Comparison of ENCODE assay signal across 29 mouse cellular contexts in genomic region chr3:138461832-138462231, GRCm38 (mm10). TPM values are rescaled to one million over a fixed set of nuclear protein-coding genes. Genes with fewer than 3 reads are reported as not detected.
DNase-seq lines count a peak whose midpoint lies in the region; ATAC-seq and TF ChIP-seq lines count a peak whose summit lies in the region.
"Had no signal": no experiment of that assay in that cellular context is flagged by ENCODE, and none has a peak within 500 bp of the region (broad histone marks: within the 10 kb centered on the region; RNA-seq: fewer than 3 reads in every experiment).

No protein-coding gene starts in this region.

- H3K9ac ChIP-seq in midbrain, embryonic 11.5 days (ENCODE audit: low read length), result no peak overlapping the region
- H3K9ac ChIP-seq in midbrain, embryonic 16.5 days (ENCODE audit: low read depth, low read length), result no peak overlapping the region
- H3K9ac ChIP-seq in CH12.LX (ENCODE audit: insufficient read depth, low read depth), result no peak overlapping the region
- H3K9ac ChIP-seq: embryonic facial prominence, embryonic 12.5 days; embryonic facial prominence, embryonic 15.5 days; forebrain, embryonic 12.5 days had no signal

- no peaks in the 10 kb centered on the region for H3K27me3 ChIP-seq in midbrain, embryonic 11.5 days (ENCODE audit: control insufficient read depth, insufficient read depth, low read length)
- no peaks in the 10 kb centered on the region for H3K27me3 ChIP-seq in midbrain, embryonic 16.5 days (ENCODE audit: control insufficient read depth, insufficient read depth, low read depth, low read length)
- no peaks in the 10 kb centered on the region for H3K27me3 ChIP-seq in CH12.LX (replicated peaks)
- H3K27me3 ChIP-seq: embryonic facial prominence, embryonic 12.5 days; embryonic facial prominence, embryonic 15.5 days; forebrain, embryonic 12.5 days; Patski had no signal

- TF ChIP-seq CTCF in CH12.LX (conservative IDR thresholded peaks at IDR 0.05 in 1 of 2, IDR thresholded peaks at IDR 0.05 in 1 of 2; ENCODE audit: low read depth in 2 of 2, low read length in 2 of 2), result no peak
- TF ChIP-seq CTCF in brain, embryonic 14.5 days (IDR thresholded peaks at IDR 0.05; ENCODE audit: borderline replicate concordance, extremely low read depth, insufficient read depth, insufficient read length), result no peak

- intact Hi-C loops in left cerebral cortex, postnatal 25 days (cut with DNase I), result loop anchor here (5.0 kb wide), 1 partner anchor 730 kb away; no protein-coding TSS in a partner anchor

- H3K4me1 ChIP-seq in midbrain, embryonic 11.5 days (ENCODE audit: control insufficient read depth, insufficient read depth, low read length), result no peaks in the 10 kb centered on the region
- no peaks in the 10 kb centered on the region for H3K4me1 ChIP-seq in midbrain, embryonic 16.5 days (ENCODE audit: control insufficient read depth, insufficient read depth, low read length)
- peaks cover 0 to 3% of the 10 kb centered on the region in 2 experiments; a peak in 1 of 4 replicates for H3K4me1 ChIP-seq in CH12.LX (ENCODE audit: control insufficient read depth in 1 of 2, insufficient read depth in 2 of 2)
- H3K4me1 ChIP-seq: embryonic facial prominence, embryonic 12.5 days; embryonic facial prominence, embryonic 15.5 days; forebrain, embryonic 10.5 days; forebrain, embryonic 12.5 days had no signal

- H3K4me2 ChIP-seq in midbrain, embryonic 11.5 days, result no peak overlapping the region
- H3K4me2 ChIP-seq in midbrain, embryonic 16.5 days (ENCODE audit: low read length), result no peak overlapping the region
- no peak overlapping the region for H3K4me2 ChIP-seq in CH12.LX (ENCODE audit: insufficient read depth, low read depth, poor library complexity, severe bottlenecking)
- H3K4me2 ChIP-seq: embryonic facial prominence, embryonic 12.5 days; embryonic facial prominence, embryonic 15.5 days; forebrain, embryonic 12.5 days had no signal

- H3K79me2 ChIP-seq in CH12.LX (replicated peaks; ENCODE audit: control insufficient read depth, extremely low read depth, insufficient read depth, poor library complexity, severe bottlenecking), result no peaks in the 10 kb centered on the region

- DNase-seq in frontal cortex, postnatal 14 days (ENCODE audit: low spot score in 2 of 2), result no peak
- peak; percentile 54 for DNase-seq in midbrain, embryonic 11.5 days (ENCODE audit: low spot score, missing footprints)
- peak; percentile 63 for DNase-seq in CH12.LX (ENCODE audit: extremely low read depth)
- peak; percentile 9 for DNase-seq in brain, embryonic 14.5 days (ENCODE audit: low read depth)
- no peak for DNase-seq in left cerebral cortex, postnatal 25 days (ENCODE audit: low spot score in 2 of 2)
- DNase-seq: adrenal gland, adult 8-10 months; adrenal gland, postnatal 14 days; adrenal gland, postnatal 36 days; cerebellum, adult 11 months; cerebellum, adult 18-20 months; cerebellum, adult 8-10 months; cerebellum, adult 9-11 months; cerebellum, postnatal 14 days; cerebellum, postnatal 36 days; embryo, embryonic 11 days had no signal

- TF ChIP-seq POLR2A in CH12.LX (IDR thresholded peaks at IDR 0.05; ENCODE audit: low read depth, low read length), result no peak
- no peak for TF ChIP-seq POLR2A in brain, embryonic 14.5 days (IDR thresholded peaks at IDR 0.05; ENCODE audit: borderline replicate concordance, extremely low read depth, insufficient read depth, insufficient read length, poor library complexity, severe bottlenecking)

- TF ChIP-seq EP300 in CH12.LX (IDR thresholded peaks at IDR 0.05; ENCODE audit: low read length), result no peak

- peaks cover 12% of the 10 kb centered on the region for H3K36me3 ChIP-seq in midbrain, embryonic 11.5 days (ENCODE audit: control insufficient read depth, insufficient read depth, low read length)
- peaks cover 33% of the 10 kb centered on the region for H3K36me3 ChIP-seq in midbrain, embryonic 16.5 days (ENCODE audit: control insufficient read depth, insufficient read depth, low read length)
- H3K36me3 ChIP-seq in CH12.LX (replicated peaks in 1 of 2; ENCODE audit: control insufficient read depth in 1 of 2, insufficient read depth in 1 of 2, low read length in 1 of 2), result peaks cover 82 to 98% of the 10 kb centered on the region in 2 experiments

- in situ Hi-C loops in CH12.LX (cut with MboI; ENCODE audit: low pct_ligation_motif_present, low pct_unique_long_range_greater_than_20kb, low sequenced_read_pairs), result no loop called here

- no peak overlapping the region for H3K4me3 ChIP-seq in midbrain, embryonic 11.5 days (ENCODE audit: low read depth, low read length)
- no peak overlapping the region for H3K4me3 ChIP-seq in midbrain, embryonic 16.5 days (ENCODE audit: low read depth, low read length)
- H3K4me3 ChIP-seq in CH12.LX (replicated peaks in 1 of 3; ENCODE audit: low read depth in 2 of 3, low read length in 2 of 3, poor library complexity in 1 of 3), result no peak overlapping the region
- H3K4me3 ChIP-seq: embryonic facial prominence, embryonic 12.5 days; embryonic facial prominence, embryonic 15.5 days; erythroblast, embryonic 14.5 days; forebrain, embryonic 10.5 days; forebrain, embryonic 12.5 days had no signal

- ATAC-seq in frontal cortex, adult (ENCODE audit: low TSS enrichment), result 0 out of 2 replicates have a peak, but pooled peaks have one; percentile 22
- no peak for ATAC-seq in midbrain, embryonic 11.5 days (ENCODE audit: low FRiP score)
- ATAC-seq in midbrain, embryonic 16.5 days, result no peak; the same call in 1 of the 2 replicates
- ATAC-seq: activated CD4-positive, CD25-positive, alpha-beta regulatory T cell, adult 4 months; forebrain, embryonic 14.5 days; forebrain, embryonic 16.5 days; Patski had no signal

- dilution Hi-C loops in CH12.LX (cut with MboI; ENCODE audit: extremely low pct_ligation_motif_present, extremely low pct_unique_long_range_greater_than_20kb, low sequenced_read_pairs), result no loop called here

- no peak overlapping the region for H3K27ac ChIP-seq in midbrain, embryonic 11.5 days (ENCODE audit: low read depth, low read length)
- H3K27ac ChIP-seq in midbrain, embryonic 16.5 days (ENCODE audit: low read length), result no peak overlapping the region
- no peak overlapping the region for H3K27ac ChIP-seq in CH12.LX (ENCODE audit: insufficient read depth, low read depth)
- H3K27ac ChIP-seq: embryonic facial prominence, embryonic 12.5 days; embryonic facial prominence, embryonic 15.5 days; forebrain, embryonic 10.5 days; forebrain, embryonic 12.5 days had no signal

- no peak for TF ChIP-seq RAD21 in CH12.LX (IDR thresholded peaks at IDR 0.05; ENCODE audit: low read depth, low read length)

- WGBS in midbrain, embryonic 11.5 days, result 94% methylated on average over 3 of the region's 3 CpGs
- WGBS in midbrain, embryonic 16.5 days, result 78% methylated on average over 3 of the region's 3 CpGs

- H3K9me3 ChIP-seq in midbrain, embryonic 11.5 days (ENCODE audit: control insufficient read depth, low read length), result no peaks in the 10 kb centered on the region
- no peaks in the 10 kb centered on the region for H3K9me3 ChIP-seq in midbrain, embryonic 16.5 days (replicated peaks; ENCODE audit: control insufficient read depth, low read length, poor library complexity, severe bottlenecking)
- peaks cover 9% of the 10 kb centered on the region for H3K9me3 ChIP-seq in CH12.LX (replicated peaks; ENCODE audit: low read length)
- H3K9me3 ChIP-seq: embryonic facial prominence, embryonic 12.5 days; embryonic facial prominence, embryonic 15.5 days; forebrain, embryonic 10.5 days; forebrain, embryonic 12.5 days; G1E had no signal

TF ChIP-seq in CH12.LX, 34 proteins besides CTCF, POLR2A, EP300 and RAD21:
- TF ChIP-seq RCOR1 (conservative IDR thresholded peaks at IDR 0.05; ENCODE audit: low read depth, low read length) (no peak), TBP (conservative IDR thresholded peaks at IDR 0.05; ENCODE audit: low read depth, low read length) (no peak), HCFC1 (IDR thresholded peaks at IDR 0.05; ENCODE audit: low read depth, low read length) (no peak), MAFK (IDR thresholded peaks at IDR 0.05; ENCODE audit: insufficient replicate concordance, low read length) (no peak), NELFE (IDR thresholded peaks at IDR 0.05; ENCODE audit: low read depth, low read length) (no peak), GABPA (IDR thresholded peaks at IDR 0.05; ENCODE audit: insufficient replicate concordance, low read depth, low read length) (no peak), MYC (IDR thresholded peaks at IDR 0.05; ENCODE audit: low read depth, low read length) (no peak)

RNA-seq across cellular contexts. Expression of gene Adh5, which starts 18.9 kb away (rescaled TPM):
- polyA plus RNA-seq in midbrain, embryonic 11.5 days (2014; fragmentation: Nextera tagmentation; extraction: Ambion mirVana), result 279 and 283 TPM in 2 replicates
- polyA plus RNA-seq in midbrain, embryonic 16.5 days (2015; fragmentation: Nextera tagmentation; extraction: Ambion mirVana), result 192 and 203 TPM in 2 replicates
- total RNA-seq in CH12.LX (2012; rRNA removed) (384 TPM in 2 replicates), CH12.LX (2014; rRNA removed) (468 and 489 TPM in 2 replicates)
- polyA plus RNA-seq in CH12.LX (2012; ENCODE audit: insufficient read length, low read depth), result 487 and 508 TPM in 2 replicates
- 120 and 141 TPM in 2 replicates for polyA plus RNA-seq in brain, embryonic 14.5 days (2012; rRNA removed)
- total RNA-seq in left cerebral cortex, postnatal 25 days (2021), result 10 to 100 TPM; 59.2 to 60.8 TPM

RNA-seq across cellular contexts. Expression of gene Metap1, which starts 27.5 kb away (rescaled TPM):
- polyA plus RNA-seq in midbrain, embryonic 11.5 days (2014; fragmentation: Nextera tagmentation; extraction: Ambion mirVana), result 49.2 and 53.7 TPM in 2 replicates
- 49.2 and 50.2 TPM in 2 replicates for polyA plus RNA-seq in midbrain, embryonic 16.5 days (2015; fragmentation: Nextera tagmentation; extraction: Ambion mirVana)
- 77.9 and 97.6 TPM in 2 replicates for total RNA-seq in CH12.LX (2012; rRNA removed)
- total RNA-seq in CH12.LX (2014; rRNA removed), result 163 and 183 TPM in 2 replicates
- polyA plus RNA-seq in CH12.LX (2012; ENCODE audit: insufficient read length, low read depth), result 143 and 154 TPM in 2 replicates
- polyA plus RNA-seq in brain, embryonic 14.5 days (2012; rRNA removed), result 53.3 and 54.5 TPM in 2 replicates
- total RNA-seq in left cerebral cortex, postnatal 25 days (2021), result 10 to 100 TPM; 40.5 to 43.8 TPM

RNA-seq across cellular contexts. Expression of gene Adh4, which starts 46.6 kb away (rescaled TPM):
- not detected in 2 replicates for polyA plus RNA-seq in midbrain, embryonic 11.5 days (2014; fragmentation: Nextera tagmentation; extraction: Ambion mirVana)
- not detected in 2 replicates for polyA plus RNA-seq in midbrain, embryonic 16.5 days (2015; fragmentation: Nextera tagmentation; extraction: Ambion mirVana)
- 0.21 and 0.25 TPM in 2 replicates for total RNA-seq in CH12.LX (2012; rRNA removed)
- total RNA-seq in CH12.LX (2014; rRNA removed), result not detected in 2 replicates
- not detected in 2 replicates for polyA plus RNA-seq in CH12.LX (2012; ENCODE audit: insufficient read length, low read depth)
- polyA plus RNA-seq in brain, embryonic 14.5 days (2012; rRNA removed), result not detected in 2 replicates
- not detected for total RNA-seq in left cerebral cortex, postnatal 25 days (2021)
- total RNA-seq: common myeloid progenitor, adult 5-6 weeks; G1E had no signal
- polyA plus RNA-seq: C2C12; embryonic facial prominence, embryonic 12.5 days; embryonic facial prominence, embryonic 15.5 days; erythroblast, embryonic 14.5 days; forebrain, embryonic 10.5 days; forebrain, embryonic 12.5 days; forebrain, embryonic 14.5 days; forebrain, embryonic 16.5 days; G1E; Patski had no signal

Comparison
In these comparisons a context has a peak if more than half of its experiments do, and no peak if none do; other contexts are left out.
1. DNase-seq: peak in midbrain, embryonic 11.5 days (single experiment), CH12.LX (single experiment) and brain, embryonic 14.5 days (single experiment); none in frontal cortex, postnatal 14 days (0 of 2) and left cerebral cortex, postnatal 25 days (0 of 2).